Mouse (Mus musculus) thymus, postnatal 10 days (tissue): ENCODE measurements around the gene Gsg1l.

Experiments used
- DNase-seq, 2 experiments: peaks; one replicate each; pipeline ENCODE4 v3.0.0; 2021; ENCODE audit warnings: low spot score in 2 of 2

Gsg1l gene

GRCm38 (mm10) chr7:125942365-125943090, 139.7 kb downstream of the Gsg1l start:
- DNase-seq: no peak

- no peak for DNase-seq
Measured at GRCm38 (mm10) chr7:125934319-125934718, 147.9 kb downstream of the Gsg1l start.

DNA sequence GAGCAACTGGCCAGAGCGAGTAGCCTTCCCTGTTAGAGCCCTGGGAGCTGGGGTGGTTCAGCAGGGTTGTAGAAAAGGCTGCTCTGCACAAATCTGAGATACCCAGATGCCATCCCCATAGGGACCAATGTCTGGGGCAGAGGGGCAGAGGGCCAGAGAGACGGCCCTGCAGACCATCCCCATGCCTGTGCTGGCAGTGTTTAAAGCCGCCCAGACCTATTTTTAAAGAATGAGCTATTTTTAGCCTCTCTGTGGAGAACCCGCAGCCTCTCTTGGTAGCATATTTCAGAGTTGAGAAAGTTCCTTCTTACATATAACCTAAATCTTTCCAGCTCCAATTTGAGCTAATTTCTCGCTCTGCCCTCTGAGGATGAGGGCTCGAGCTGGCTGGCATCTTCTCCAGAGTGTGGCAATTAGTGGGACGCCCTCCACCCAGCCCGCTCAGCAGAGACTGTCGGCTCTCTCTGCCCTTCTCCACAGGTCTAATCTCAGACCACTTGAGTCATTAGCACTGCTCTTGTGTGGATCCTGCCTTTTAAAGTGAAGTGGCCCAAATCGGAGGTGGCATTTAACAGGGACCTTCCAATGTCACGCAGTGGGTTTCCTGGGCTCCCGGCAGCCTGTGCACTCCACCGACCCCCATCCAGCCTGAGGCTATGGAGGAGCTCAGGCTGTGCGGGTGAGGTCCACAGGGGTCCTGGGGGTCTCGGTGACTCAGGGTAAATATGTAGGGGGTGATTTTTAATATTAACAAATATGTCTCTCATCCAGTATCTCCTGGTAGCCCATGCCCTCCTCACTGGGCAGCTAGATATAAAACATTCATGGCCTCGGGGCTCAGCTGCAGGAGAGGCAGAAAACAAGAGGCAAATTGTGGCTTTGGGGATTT, 148.6 kb downstream of the Gsg1l start:
- no peak for DNase-seq

DNA sequence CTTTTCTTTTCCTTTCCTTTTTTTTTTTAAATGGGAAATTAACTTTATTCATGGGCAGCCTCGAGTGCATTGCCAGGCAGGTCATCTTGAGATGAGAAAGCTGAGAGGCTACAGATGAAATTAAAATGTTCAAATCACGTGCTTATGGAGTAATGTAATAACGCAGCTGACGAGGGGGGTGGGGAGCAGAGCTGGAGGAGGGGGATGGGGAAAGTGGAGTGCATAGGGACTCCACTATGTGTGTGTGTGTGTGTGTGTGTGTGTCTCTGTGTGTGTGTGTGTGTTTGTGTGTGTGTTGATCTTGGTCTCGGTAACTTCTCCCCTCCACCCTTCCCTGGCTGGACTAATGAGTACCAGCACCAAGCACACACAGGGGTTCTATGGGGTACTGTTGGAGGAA, 150.6 kb downstream of the Gsg1l start:
- DNase-seq: no peak

- no peak for DNase-seq
Measured at GRCm38 (mm10) chr7:125924044-125924443, 158.2 kb downstream of the Gsg1l start.

DNA sequence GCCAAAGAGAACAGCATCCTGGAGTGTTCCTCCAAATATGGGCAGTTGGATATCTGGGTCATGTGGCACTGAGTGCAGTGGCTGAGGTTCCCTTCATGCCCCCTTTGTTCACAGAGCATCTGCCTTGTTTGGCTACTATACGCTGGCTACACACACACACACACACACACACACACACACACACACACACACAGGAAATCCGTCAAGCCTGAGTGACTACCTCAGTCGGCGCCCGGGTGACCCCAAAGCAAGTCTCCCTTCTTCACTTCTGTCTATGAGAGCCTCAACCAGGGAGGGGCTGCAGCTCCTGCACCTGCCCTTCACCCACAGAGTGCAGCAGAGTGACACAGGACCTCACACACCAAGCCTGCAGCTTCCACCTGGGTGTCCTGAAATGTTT, 161.4 kb downstream of the Gsg1l start:
- DNase-seq: no peak

DNA sequence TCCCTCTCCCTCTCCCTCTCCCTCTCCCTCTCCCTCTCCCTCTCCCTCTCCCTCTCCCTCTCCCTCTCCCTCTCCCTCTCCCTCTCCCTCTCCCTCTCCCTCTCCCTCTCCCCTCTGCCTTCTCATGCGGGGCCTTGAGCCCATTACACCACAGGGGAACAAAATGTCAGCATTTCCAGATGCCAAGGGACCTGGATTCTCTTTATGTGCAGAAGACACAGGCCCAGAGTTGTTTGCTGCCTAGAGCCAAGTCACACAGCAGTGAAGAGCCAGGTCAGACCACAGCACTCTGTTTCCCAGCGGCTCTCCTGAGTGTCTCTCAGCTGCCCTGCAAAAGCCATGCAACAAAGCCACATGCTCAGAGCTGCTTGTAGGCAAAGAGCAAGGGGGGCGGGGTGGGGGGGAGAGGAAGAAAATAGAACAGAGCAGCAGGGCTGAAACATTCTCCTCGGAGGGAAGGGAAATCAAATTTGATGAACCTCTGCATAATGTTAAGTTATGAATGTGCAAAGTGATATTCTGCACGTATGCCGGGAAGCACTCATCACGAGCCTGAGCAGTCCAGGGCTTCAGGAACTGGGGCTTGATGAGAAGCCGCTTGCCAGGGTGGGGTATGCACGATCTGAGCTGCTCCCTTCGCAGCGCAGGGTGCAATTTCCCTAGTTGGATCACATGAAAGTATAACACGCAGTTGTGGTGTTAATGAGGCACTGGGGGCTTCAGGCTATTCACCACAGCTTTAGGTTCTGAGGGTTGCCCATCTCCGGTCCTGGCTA, 181.6 kb downstream of the Gsg1l start:
- no peak for DNase-seq

- DNase-seq: no peak
Measured at GRCm38 (mm10) chr7:125899916-125900315, 182.3 kb downstream of the Gsg1l start.

DNA sequence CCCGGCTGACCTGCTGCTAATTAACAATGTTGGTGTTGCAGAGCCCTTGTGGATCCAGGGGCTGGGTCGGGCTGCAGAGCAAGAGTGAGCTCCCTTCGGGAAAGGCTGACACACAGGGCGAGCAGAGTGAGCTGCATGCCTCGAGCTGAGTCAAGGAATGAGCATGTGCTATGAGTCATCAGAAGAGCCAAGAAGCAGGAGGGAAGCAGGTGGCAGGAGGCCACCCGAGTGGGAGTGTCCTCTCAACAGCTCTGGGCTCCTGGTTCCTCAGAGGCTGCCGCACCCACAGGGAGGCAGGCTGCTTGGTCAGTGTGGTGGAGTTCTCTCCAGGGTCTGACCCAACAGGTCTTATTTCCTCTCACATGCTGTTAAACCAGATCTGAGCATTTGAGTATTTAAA, 183.2 kb downstream of the Gsg1l start:
- no peak for DNase-seq

- no peak for DNase-seq
Measured at GRCm38 (mm10) chr7:125897059-125897458, 185.2 kb downstream of the Gsg1l start.

GRCm38 (mm10) chr7:125893621-125894020, 188.6 kb downstream of the Gsg1l start:
- DNase-seq: no peak

- DNase-seq: no peak
Measured at GRCm38 (mm10) chr7:125888373-125888772, 193.8 kb downstream of the Gsg1l start.

DNA sequence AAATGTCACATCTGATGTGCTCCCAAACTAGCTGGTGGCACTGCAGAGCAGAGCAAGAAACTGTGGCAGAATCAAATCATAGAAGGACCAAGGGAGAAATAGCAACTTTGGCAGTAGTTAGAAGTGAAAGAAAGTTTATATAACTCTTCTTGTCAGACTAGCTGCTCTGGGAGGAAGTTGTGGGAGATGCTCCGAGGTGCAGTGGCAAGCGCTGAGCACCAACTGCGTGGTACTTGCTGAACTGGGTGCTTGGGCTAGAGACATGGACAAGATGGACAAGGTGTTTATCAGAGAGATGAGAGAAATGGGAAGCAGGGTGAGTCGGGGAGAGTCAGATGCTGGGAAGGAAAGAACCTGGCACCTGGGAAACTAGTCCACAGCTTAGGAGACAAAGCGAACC, 194.4 kb downstream of the Gsg1l start:
- DNase-seq: no peak

- no peak for DNase-seq
Measured at GRCm38 (mm10) chr7:125887124-125887523, 195.1 kb downstream of the Gsg1l start.

GRCm38 (mm10) chr7:125886116-125886680, 196.0 kb downstream of the Gsg1l start:
- DNase-seq: no peak

DNA sequence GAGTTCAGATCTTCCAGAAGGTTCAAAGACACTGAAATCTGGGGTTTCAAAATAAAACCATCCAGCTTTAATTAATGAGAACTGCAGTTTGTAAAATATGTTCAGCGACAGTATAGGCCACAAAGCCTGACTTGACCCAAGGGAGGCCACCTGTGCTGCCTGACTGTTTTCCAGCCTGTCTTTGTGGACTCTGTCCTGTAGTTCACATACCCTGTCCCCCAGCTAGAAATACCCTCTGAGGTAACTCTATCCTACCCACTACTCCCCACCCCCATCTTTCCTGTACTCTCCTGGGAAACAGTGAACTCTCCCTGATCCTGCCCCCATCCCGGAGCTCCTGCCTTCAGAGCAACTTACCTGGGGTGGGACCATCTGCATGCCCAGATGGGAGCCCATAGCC, 199.0 kb downstream of the Gsg1l start:
- no peak for DNase-seq

- DNase-seq: no peak
Measured at GRCm38 (mm10) chr7:125878040-125878439, 204.2 kb downstream of the Gsg1l start.

DNA sequence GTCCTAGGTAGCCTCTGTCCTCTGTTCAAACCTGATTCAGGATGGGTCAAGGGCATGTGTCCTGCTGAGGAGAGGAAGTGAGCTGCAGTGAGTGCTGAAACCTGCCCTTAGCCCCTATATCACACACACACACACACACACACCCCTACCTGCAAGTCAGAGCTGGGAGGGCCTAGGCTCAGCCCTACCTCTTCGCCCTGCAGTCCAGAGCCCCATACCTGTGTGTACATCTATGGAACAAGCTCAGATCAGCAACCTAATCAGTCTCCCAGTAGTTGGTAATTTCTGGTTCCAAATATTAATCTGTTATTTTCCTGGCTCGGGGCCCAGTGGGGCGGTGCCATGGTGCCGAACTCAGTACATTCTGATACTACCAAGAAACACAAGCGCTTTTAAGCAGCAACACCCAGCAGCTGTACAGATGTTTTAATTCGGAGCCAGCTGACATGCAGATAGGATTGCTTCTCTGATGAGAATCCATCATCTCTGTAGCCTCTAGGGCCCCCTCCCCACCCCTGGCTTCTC, 208.2 kb downstream of the Gsg1l start:
- no peak for DNase-seq

DNA sequence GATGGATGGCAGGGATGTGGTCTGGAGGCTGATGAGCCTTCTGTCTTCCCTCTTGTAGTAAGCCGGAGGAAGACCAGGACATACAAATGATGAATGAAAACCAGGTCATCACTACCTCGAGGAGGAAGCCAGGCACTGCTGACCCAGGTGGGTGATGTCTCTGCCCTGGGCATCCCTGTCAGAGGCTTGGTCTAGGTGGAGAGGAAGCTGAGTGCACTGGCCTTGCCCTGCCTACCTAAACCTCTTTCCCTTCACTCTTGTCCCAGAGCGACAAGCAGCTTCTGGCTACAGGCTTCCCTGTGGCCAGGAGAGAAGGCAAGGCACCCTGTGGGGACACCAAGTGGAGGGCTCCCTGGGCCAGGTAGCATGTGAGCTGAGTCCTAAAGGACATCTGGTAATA, 209.3 kb downstream of the Gsg1l start:
- no peak for DNase-seq

- DNase-seq: no peak
Measured at GRCm38 (mm10) chr7:125872202-125872580, 210.0 kb downstream of the Gsg1l start.

DNA sequence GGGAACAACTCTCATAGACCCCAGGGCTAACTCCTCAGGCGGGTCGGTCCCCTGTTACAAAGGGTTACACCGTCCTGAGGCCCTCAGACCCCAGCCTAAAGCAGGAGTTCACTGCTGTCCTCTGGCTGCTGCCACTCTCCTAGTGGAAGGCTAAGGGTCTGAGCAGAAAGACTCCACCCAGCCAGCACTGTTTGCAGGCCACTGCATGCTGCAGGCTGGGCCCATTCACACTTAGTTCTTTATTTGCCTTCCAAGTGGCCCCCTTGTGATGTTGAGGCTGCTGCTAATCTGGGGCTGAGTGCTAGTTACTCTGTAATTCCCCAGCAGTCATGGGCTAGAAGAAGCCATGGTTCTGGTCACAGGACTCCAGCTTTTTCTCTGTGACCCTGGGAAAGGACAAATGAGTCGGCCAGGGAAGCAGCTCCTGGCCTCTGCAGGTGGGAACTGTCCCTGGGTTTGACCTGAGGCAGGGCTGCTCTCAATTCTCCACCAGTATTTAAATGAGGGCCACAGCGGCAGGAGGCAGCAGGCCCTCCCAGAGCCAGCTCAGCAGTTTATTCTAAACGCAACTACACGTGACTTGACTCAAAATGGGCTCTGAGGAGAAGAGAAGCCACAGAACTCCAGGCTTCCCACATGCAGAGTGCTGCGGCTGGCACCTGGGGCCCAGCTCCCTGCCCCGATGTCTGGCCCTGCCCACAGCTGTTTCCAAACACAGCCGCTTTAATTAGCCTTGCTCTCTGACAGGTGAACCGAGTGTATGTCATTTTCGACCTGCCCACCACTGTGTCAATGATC, 210.6 kb downstream of the Gsg1l start:
- no peak for DNase-seq
